Mouse (Mus musculus): ENCODE data around the gene Fcor.

The Fcor gene

DNA sequence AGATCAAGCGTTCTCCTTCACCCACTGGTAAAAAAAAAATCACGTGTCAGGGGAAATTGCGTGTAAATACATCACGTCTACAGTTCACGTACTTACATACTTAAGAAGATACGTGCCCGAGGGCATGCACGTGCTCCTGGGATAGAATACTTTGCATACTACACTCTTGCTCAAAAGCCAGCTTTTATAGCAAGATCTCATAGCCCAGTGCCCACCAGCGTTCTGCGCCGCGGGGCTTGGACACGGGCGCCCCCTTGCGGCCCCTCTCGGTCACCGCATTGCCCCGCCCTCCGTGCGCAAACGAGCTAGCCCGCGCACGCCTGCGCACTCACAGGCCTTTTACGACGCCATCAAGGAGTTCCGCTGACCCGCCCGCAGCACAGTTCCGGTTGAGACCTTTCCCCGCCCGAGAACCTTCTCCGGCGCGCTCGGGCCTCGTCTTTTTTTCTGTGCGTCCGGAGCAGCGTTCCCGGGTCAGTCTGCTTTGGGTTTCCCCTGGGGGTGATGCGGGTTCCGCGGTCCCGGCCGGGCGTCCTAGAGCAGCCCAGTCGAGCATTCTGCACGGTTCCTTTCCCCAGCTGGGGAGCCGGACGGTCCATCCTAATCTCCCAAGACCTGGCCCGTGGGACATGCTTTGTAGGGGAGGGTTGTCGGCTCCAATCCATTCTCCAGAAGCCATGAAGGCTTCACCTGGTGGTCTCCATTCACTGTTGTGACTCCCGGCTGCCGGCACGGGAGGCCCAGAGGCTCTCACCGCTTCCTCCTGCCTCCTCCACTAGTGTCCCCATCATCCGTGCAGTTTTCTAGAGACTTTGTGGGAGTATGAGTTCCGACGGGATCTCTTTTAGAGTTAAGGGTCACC lies 4.2 kb upstream of the Fcor start, which contains the start of gene Trappc5:
Gene Trappc5 (plus strand): TSS at position 169 of the 862 bp plus-strand sequence.
- DNase-seq (ENCODE audit: low read depth, low spot score) = peak; percentile 97

- no peak for DNase-seq (ENCODE audit: low read depth, low spot score)
Observed at GRCm38 (mm10) chr8:3674671-3675070, 2.5 kb upstream of the Fcor start.

- peak; percentile 51 for DNase-seq (ENCODE audit: low read depth, low spot score)
Observed at GRCm38 (mm10) chr8:3670388-3670787, 1.8 kb downstream of the Fcor start.

DNA sequence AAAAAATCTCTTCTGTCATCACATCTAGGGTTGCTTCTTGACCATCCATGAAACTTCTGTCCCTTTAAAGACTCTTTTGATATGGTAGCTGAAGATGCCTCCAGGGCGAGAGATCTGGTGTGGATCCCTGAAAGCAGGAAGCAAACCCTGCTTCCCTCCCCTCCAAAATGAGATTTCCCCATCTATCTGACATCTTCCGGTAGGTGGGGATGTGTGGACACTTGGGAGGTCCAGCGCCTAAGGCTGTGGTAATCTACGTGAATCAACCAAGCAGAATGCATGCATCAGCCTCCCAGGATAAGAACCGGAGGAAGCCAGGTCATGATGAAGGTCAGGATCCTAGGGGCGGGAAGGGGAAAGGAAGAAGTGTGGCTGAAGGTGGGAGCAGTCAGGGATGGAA lies 6.7 kb downstream of the Fcor start, which contains the start of gene Mcemp1:
Gene Mcemp1 (plus strand): TSS at position 248 of the 400 bp plus-strand sequence.
- DNase-seq (ENCODE audit: low read depth, low spot score) = no peak

- no peak for DNase-seq (ENCODE audit: low read depth, low spot score)
Observed at GRCm38 (mm10) chr8:3664405-3664804, 7.8 kb downstream of the Fcor start.

GRCm38 (mm10) chr8:3660889-3661288 lies 11.3 kb downstream of the Fcor start:
- no peak for DNase-seq (ENCODE audit: low read depth, low spot score)

- DNase-seq (ENCODE audit: low read depth, low spot score) = no peak
Observed at GRCm38 (mm10) chr8:3656725-3657381, 15.3 kb downstream of the Fcor start.

DNA sequence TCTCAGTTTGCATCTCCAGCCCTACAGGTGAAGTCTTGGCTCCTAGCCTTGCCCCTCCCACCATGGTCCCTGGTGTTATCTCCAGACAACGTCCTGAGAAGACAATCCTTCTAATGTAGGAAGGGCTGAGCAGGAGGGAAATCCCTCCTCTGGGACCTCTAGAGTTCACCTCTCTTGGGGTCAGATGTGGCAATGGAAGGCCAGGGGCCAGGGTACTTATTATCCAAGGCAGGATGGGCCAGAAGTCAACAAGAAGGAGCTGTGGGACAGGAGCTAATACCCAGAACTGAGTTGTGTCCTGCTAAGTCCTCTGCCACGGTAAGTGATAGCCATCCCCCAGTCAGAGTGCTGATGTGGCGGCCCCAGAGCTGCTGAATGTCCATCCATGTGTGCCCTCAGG lies 16.6 kb downstream of the Fcor start, which contains the start of gene Retn:
Gene Retn (plus strand): TSS at position 245 of the 400 bp plus-strand sequence.
- DNase-seq (ENCODE audit: low read depth, low spot score) = no peak

DNA sequence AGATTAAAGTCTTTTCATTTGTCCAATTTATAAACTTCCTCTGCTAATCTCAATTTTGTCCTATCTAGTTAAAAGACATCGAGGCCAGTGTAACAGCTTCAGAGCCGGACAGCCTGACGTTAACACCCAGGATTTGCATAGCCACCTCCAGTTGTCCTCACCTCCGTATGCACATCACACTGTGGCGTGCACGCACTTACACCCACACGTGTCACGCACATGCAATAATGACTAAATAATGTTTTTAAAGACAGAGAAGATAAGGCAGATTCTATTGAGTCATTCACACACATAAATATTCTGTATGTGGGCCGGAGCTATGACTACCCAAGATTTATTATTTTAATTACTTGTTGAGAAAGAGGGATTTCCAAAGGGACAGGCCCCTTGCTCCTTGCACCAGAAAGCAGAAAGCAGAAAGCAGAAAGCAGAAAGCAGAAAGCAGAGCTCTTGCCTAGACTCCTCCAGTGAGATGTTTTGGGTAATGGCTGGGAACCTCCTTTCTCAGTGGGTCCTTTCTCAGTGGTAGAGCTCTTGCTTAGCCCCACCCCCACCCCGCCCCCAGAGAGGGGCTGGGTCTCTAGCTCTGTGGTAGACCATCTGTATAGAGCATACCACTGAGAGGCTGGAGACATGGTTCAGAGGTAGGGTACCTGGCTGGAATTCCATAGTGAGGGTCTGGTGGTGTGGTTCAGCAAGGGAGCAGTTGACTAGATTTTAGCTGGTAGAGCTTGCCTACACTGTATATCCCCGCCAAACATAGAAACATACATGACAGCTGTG lies 17.2 kb downstream of the Fcor start:
- DNase-seq (ENCODE audit: low read depth, low spot score) = no peak

GRCm38 (mm10) chr8:3652845-3653244 lies 19.3 kb downstream of the Fcor start:
- DNase-seq (ENCODE audit: low read depth, low spot score) = no peak

- no peak for DNase-seq (ENCODE audit: low read depth, low spot score)
Observed at GRCm38 (mm10) chr8:3648990-3649389, 23.2 kb downstream of the Fcor start.

- DNase-seq (ENCODE audit: low read depth, low spot score) = no peak
Observed at GRCm38 (mm10) chr8:3648268-3648667, 23.9 kb downstream of the Fcor start.

DNA sequence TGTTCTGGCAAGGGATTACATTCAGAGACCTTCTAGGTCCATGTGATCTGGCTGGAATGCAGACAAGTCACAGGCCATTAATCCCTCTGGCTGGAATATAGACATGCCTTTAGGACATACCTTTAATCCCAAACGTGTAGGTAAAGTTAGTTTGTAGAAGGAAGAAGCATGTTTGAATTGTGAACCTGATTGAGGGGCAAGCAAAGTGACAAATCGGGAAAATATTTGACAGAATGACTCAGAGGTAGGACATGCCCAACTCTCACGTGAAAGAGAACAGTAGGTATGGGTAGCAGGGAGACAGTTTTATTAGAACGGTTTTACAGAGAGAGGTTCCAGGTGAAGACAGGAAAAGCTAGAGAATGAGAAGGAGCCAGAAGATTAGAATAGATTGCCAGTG lies 24.6 kb downstream of the Fcor start:
- DNase-seq (ENCODE audit: low read depth, low spot score) = no peak

GRCm38 (mm10) chr8:3646824-3647531 lies 25.2 kb downstream of the Fcor start:
- no peak for DNase-seq (ENCODE audit: low read depth, low spot score)

DNA sequence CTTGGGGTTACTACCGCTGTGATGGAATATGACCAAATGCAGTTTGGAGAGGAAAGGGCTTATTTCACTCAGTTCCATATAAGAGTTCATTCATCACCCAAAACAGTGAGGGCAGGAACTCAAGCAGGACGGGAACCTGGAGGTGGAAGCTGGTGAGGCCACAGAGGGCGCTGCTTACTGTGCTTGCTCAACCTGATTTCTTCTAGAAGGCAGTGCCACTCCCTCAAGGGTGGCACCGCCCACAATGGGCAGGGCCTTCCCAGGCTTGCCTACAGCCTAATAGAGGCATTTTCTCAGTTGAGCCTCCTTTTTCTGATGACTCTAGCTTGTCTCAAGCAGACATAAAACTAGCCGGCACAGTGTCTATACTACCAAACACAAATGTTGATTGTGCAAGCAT lies 26.4 kb downstream of the Fcor start:
- DNase-seq (ENCODE audit: low read depth, low spot score) = peak; percentile 70

DNA sequence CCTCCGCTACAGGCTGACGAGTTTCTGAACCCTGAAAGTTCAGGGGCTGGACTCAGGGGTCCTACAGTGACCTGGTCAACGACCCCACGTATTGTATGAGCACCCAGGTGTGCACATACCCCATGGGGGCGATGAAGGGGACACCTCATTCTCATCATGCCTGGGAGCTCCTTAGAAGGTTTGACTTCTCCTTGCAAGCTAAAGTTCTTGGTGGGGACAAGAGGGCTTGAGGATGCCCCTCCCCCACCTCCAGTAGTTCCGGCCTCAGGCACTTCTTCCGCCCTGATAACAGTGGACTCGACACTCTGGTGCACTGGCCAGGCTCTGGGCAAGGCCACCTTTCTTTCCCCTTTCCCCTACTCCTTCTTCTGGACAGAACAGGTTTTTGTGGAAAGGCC lies 40.7 kb downstream of the Fcor start:
- DNase-seq (ENCODE audit: low read depth, low spot score) = peak; percentile 38

- DNase-seq (ENCODE audit: low read depth, low spot score) = peak; percentile 95
Observed at GRCm38 (mm10) chr8:3630647-3631477, 41.3 kb downstream of the Fcor start, which contains the start of gene Stxbp2. Gene Stxbp2 (plus strand): TSS chr8:3630955.

GRCm38 (mm10) chr8:3628014-3628413 lies 44.1 kb downstream of the Fcor start:
- peak; percentile 67 for DNase-seq (ENCODE audit: low read depth, low spot score)

DNA sequence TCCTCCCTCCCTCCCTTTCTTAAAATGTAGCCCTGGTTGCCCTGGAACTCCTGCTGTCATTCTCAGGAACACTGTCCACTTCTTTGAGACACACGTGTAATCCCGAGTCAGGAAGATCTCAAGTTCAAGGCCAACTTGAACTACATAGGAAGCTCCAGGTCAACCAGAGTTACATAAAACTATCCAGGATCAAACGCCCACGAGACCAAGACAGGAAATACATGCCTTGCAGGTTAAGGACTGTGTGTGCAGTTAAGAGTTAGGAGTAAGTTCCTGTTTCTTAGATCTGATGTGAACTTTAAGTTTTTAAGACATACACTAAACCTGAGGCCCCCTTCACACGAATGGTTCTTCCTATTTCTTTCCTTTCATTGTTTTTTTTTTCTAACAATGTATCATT lies 45.2 kb downstream of the Fcor start:
- no peak for DNase-seq (ENCODE audit: low read depth, low spot score)

- DNase-seq (ENCODE audit: low read depth, low spot score) = no peak
Observed at GRCm38 (mm10) chr8:3625445-3625844, 46.7 kb downstream of the Fcor start, which contains the start of gene Pcp2. Gene Pcp2 (minus strand): TSS chr8:3625545.

Data from CD4-positive, CD25-positive, alpha-beta regulatory T cell, adult 2 months (primary cell).